Mouse (Mus musculus): ENCODE measurements around the gene Ssr1. TPM values are rescaled to one million over a fixed set of nuclear protein-coding genes. Genes with fewer than 3 reads are reported as not detected.

Ssr1 gene
- polyA plus RNA-seq, 1 experiment from 2014 or later, result 158 TPM

- Histone ChIP-seq H3K9ac (no peak overlapping the region), H3K27me3 (ENCODE audit: insufficient read depth, low read length) (no peaks in the 10 kb centered on the region), H3K4me2 (no peak overlapping the region), H3K27ac (ENCODE audit: low read depth) (no peak overlapping the region), H3K4me3 (ENCODE audit: low read depth, low read length) (no peak overlapping the region), H3K9me3 (ENCODE audit: low read depth, low read length) (no peaks in the 10 kb centered on the region), H3K36me3 (ENCODE audit: insufficient read depth) (peaks cover 94% of the 10 kb centered on the region), H3K4me1 (ENCODE audit: insufficient read depth) (no peaks in the 10 kb centered on the region)
- no peak for ATAC-seq (ENCODE audit: insufficient read depth)
- 75% methylated on average over 5 of the region's 5 CpGs for WGBS
- no peak for TF ChIP-seq CTCF (IDR thresholded peaks at IDR 0.05; ENCODE audit: low read depth)
- no peak for DNase-seq
Observed at GRCm38 (mm10) chr13:37981063-37981462, 13.0 kb downstream of the Ssr1 start.

- H3K9ac ChIP-seq, result no peak overlapping the region
- H3K27ac ChIP-seq (ENCODE audit: low read depth), result no peak overlapping the region
- TF ChIP-seq CTCF (IDR thresholded peaks at IDR 0.05; ENCODE audit: low read depth), result no peak
- H3K9me3 ChIP-seq (ENCODE audit: low read depth, low read length), result no peaks in the 10 kb centered on the region
- H3K36me3 ChIP-seq (ENCODE audit: insufficient read depth), result peaks cover 92% of the 10 kb centered on the region
- no peaks in the 10 kb centered on the region for H3K27me3 ChIP-seq (ENCODE audit: insufficient read depth, low read length)
- no peak overlapping the region for H3K4me3 ChIP-seq (ENCODE audit: low read depth, low read length)
- H3K4me2 ChIP-seq, result no peak overlapping the region
- WGBS, result 91% methylated on average over 10 of the region's 10 CpGs
- H3K4me1 ChIP-seq (ENCODE audit: insufficient read depth), result no peaks in the 10 kb centered on the region
- DNase-seq, result no peak
- no peak for ATAC-seq (ENCODE audit: insufficient read depth)
Observed at GRCm38 (mm10) chr13:37980346-37980745, 13.7 kb downstream of the Ssr1 start.

- Histone ChIP-seq H3K27me3 (ENCODE audit: insufficient read depth, low read length) (no peaks in the 10 kb centered on the region), H3K4me2 (no peak overlapping the region), H3K36me3 (ENCODE audit: insufficient read depth) (peaks cover 85% of the 10 kb centered on the region), H3K4me1 (ENCODE audit: insufficient read depth) (no peaks in the 10 kb centered on the region), H3K9ac (no peak overlapping the region), H3K27ac (ENCODE audit: low read depth) (no peak overlapping the region), H3K9me3 (ENCODE audit: low read depth, low read length) (no peaks in the 10 kb centered on the region), H3K4me3 (ENCODE audit: low read depth, low read length) (no peak overlapping the region)
- ATAC-seq (ENCODE audit: insufficient read depth) (no peak), DNase-seq (no peak)
- TF ChIP-seq CTCF (IDR thresholded peaks at IDR 0.05; ENCODE audit: low read depth), result no peak
- 90% methylated on average over 12 of the region's 12 CpGs for WGBS
Observed at GRCm38 (mm10) chr13:37979506-37979905, 14.5 kb downstream of the Ssr1 start.

- no peak overlapping the region for H3K27ac ChIP-seq (ENCODE audit: low read depth)
- H3K27me3 ChIP-seq (ENCODE audit: insufficient read depth, low read length), result no peaks in the 10 kb centered on the region
- H3K9me3 ChIP-seq (ENCODE audit: low read depth, low read length), result no peaks in the 10 kb centered on the region
- H3K9ac ChIP-seq, result no peak overlapping the region
- DNase-seq, result no peak
- no peak overlapping the region for H3K4me2 ChIP-seq
- no peak for TF ChIP-seq CTCF (IDR thresholded peaks at IDR 0.05; ENCODE audit: low read depth)
- 80% methylated on average over 5 of the region's 5 CpGs for WGBS
- no peak overlapping the region for H3K4me3 ChIP-seq (ENCODE audit: low read depth, low read length)
- H3K4me1 ChIP-seq (ENCODE audit: insufficient read depth), result no peaks in the 10 kb centered on the region
- no peak for ATAC-seq (ENCODE audit: insufficient read depth)
- H3K36me3 ChIP-seq (ENCODE audit: insufficient read depth), result peaks cover 38% of the 10 kb centered on the region
Observed at GRCm38 (mm10) chr13:37974731-37975130, 19.3 kb downstream of the Ssr1 start.

- H3K4me2 ChIP-seq, result no peak overlapping the region
- H3K27me3 ChIP-seq (ENCODE audit: insufficient read depth, low read length), result no peaks in the 10 kb centered on the region
- DNase-seq (no peak), ATAC-seq (ENCODE audit: insufficient read depth) (no peak)
- no peak overlapping the region for H3K9ac ChIP-seq
- H3K27ac ChIP-seq (ENCODE audit: low read depth), result no peak overlapping the region
- 82% methylated on average over 6 of the region's 6 CpGs for WGBS
- H3K4me1 ChIP-seq (ENCODE audit: insufficient read depth), result no peaks in the 10 kb centered on the region
- H3K4me3 ChIP-seq (ENCODE audit: low read depth, low read length), result no peak overlapping the region
- no peak for TF ChIP-seq CTCF (IDR thresholded peaks at IDR 0.05; ENCODE audit: low read depth)
- H3K36me3 ChIP-seq (ENCODE audit: insufficient read depth), result peaks cover 32% of the 10 kb centered on the region
- H3K9me3 ChIP-seq (ENCODE audit: low read depth, low read length), result no peaks in the 10 kb centered on the region
Observed at GRCm38 (mm10) chr13:37974036-37974435, 20.0 kb downstream of the Ssr1 start.

GRCm38 (mm10) chr13:37970887-37971530 is 23.0 kb downstream of the Ssr1 start:
- no peak for DNase-seq
- no peak overlapping the region for H3K27ac ChIP-seq (ENCODE audit: low read depth)
- peak; percentile 51 for TF ChIP-seq CTCF (IDR thresholded peaks at IDR 0.05; ENCODE audit: low read depth)
- H3K27me3 ChIP-seq (ENCODE audit: insufficient read depth, low read length), result no peaks in the 10 kb centered on the region
- H3K4me1 ChIP-seq (ENCODE audit: insufficient read depth), result peaks cover 14% of the 10 kb centered on the region
- H3K4me3 ChIP-seq (ENCODE audit: low read depth, low read length), result no peak overlapping the region
- no peak overlapping the region for H3K4me2 ChIP-seq
- no peak for ATAC-seq (ENCODE audit: insufficient read depth)
- no peak overlapping the region for H3K9ac ChIP-seq
- no peaks in the 10 kb centered on the region for H3K9me3 ChIP-seq (ENCODE audit: low read depth, low read length)
- peaks cover 4% of the 10 kb centered on the region for H3K36me3 ChIP-seq (ENCODE audit: insufficient read depth)
- WGBS, result 65% methylated on average over 11 of the region's 11 CpGs

GRCm38 (mm10) chr13:37969988-37970387 is 24.0 kb downstream of the Ssr1 start:
- Histone ChIP-seq H3K9me3 (ENCODE audit: low read depth, low read length) (no peaks in the 10 kb centered on the region), H3K36me3 (ENCODE audit: insufficient read depth) (no peaks in the 10 kb centered on the region), H3K4me3 (ENCODE audit: low read depth, low read length) (no peak overlapping the region), H3K4me2 (no peak overlapping the region), H3K9ac (no peak overlapping the region), H3K27me3 (ENCODE audit: insufficient read depth, low read length) (no peaks in the 10 kb centered on the region), H3K4me1 (ENCODE audit: insufficient read depth) (peaks cover 14% of the 10 kb centered on the region), H3K27ac (ENCODE audit: low read depth) (no peak overlapping the region)
- DNase-seq (no peak), ATAC-seq (ENCODE audit: insufficient read depth) (no peak)
- TF ChIP-seq CTCF (IDR thresholded peaks at IDR 0.05; ENCODE audit: low read depth), result no peak
- 56% methylated on average over 8 of the region's 8 CpGs for WGBS

Measured in lung, embryonic 14.5 days (tissue).